Mouse (Mus musculus): ENCODE results near the gene Sdk1. TPM values are rescaled to one million over a fixed set of nuclear protein-coding genes. Genes with fewer than 3 reads are reported as not detected.
A peak's percentile ranks its signal among the peaks of the same experiment; 100 is the strongest.

The Sdk1 gene
- total and polyA plus RNA-seq, 2 experiments from 2014 or later, result 0.59 to 8.4 TPM

DNA sequence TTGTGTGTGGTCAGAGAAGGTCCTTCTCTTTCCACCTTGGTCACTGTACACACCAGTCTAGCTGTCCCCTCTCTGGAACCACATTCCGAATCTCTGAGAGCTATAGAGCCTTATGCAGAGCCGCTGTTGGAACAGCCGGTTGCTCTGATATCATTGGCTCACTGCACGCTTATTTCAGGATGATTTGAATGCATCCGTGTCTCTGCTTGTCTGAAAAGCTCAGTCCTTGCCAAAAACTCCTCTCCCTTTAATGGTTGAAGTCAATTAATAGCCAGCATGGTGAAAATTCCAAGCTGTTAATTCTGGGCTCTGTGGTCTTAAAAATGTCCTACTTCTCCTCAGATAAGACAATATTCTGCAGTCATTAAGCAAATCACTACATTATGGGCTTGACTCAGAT lies 974.7 kb downstream of the Sdk1 start:
- Histone ChIP-seq H3K9ac (replicated peaks; ENCODE audit: low read depth, low read length) (no peak overlapping the region), H3K36me3 (replicated peaks; ENCODE audit: control insufficient read depth, insufficient read depth, low read length) (no peaks in the 10 kb centered on the region), H3K4me2 (ENCODE audit: low read depth, low read length) (no peak overlapping the region), H3K27ac (ENCODE audit: low read depth) (no peak overlapping the region), H3K4me3 (ENCODE audit: low read depth, low read length) (no peak overlapping the region), H3K9me3 (replicated peaks; ENCODE audit: control insufficient read depth, low read length) (0 out of 2 replicates have a peak, but pooled peaks cover 10% of the 10 kb centered on the region), H3K27me3 (ENCODE audit: control insufficient read depth, insufficient read depth, low read length) (no peaks in the 10 kb centered on the region), H3K4me1 (ENCODE audit: control insufficient read depth, insufficient read depth) (no peaks in the 10 kb centered on the region)
- WGBS, result 57% methylated on average over 5 of the region's 5 CpGs
- ATAC-seq (ENCODE audit: insufficient read depth, low read depth), result no peak
- no peak for TF ChIP-seq EP300 (IDR thresholded peaks at IDR 0.05; ENCODE audit: low read depth)
- TF ChIP-seq CTCF (IDR thresholded peaks at IDR 0.05; ENCODE audit: low read depth), result no peak
- no peak for DNase-seq (ENCODE audit: low spot score)

GRCm38 (mm10) chr5:142220851-142221503 lies 979.7 kb downstream of the Sdk1 start:
- 82% methylated on average over 12 of the region's 12 CpGs for WGBS
- H3K27me3 ChIP-seq (ENCODE audit: control insufficient read depth, insufficient read depth, low read length), result no peaks in the 10 kb centered on the region
- ATAC-seq (ENCODE audit: insufficient read depth, low read depth) (no peak), DNase-seq (ENCODE audit: low spot score) (no peak)
- H3K4me3 ChIP-seq (ENCODE audit: low read depth, low read length), result no peak overlapping the region
- H3K4me1 ChIP-seq (ENCODE audit: control insufficient read depth, insufficient read depth), result no peaks in the 10 kb centered on the region
- no peaks in the 10 kb centered on the region for H3K36me3 ChIP-seq (replicated peaks; ENCODE audit: control insufficient read depth, insufficient read depth, low read length)
- TF ChIP-seq CTCF (IDR thresholded peaks at IDR 0.05; ENCODE audit: low read depth) (peak; percentile 10; the same call in 1 of the 2 replicates), EP300 (IDR thresholded peaks at IDR 0.05; ENCODE audit: low read depth) (no peak)
- H3K4me2 ChIP-seq (ENCODE audit: low read depth, low read length), result no peak overlapping the region
- H3K27ac ChIP-seq (ENCODE audit: low read depth), result no peak overlapping the region
- H3K9me3 ChIP-seq (replicated peaks; ENCODE audit: control insufficient read depth, low read length), result 0 out of 2 replicates have a peak, but pooled peaks cover 12% of the 10 kb centered on the region
- no peak overlapping the region for H3K9ac ChIP-seq (replicated peaks; ENCODE audit: low read depth, low read length)

DNA sequence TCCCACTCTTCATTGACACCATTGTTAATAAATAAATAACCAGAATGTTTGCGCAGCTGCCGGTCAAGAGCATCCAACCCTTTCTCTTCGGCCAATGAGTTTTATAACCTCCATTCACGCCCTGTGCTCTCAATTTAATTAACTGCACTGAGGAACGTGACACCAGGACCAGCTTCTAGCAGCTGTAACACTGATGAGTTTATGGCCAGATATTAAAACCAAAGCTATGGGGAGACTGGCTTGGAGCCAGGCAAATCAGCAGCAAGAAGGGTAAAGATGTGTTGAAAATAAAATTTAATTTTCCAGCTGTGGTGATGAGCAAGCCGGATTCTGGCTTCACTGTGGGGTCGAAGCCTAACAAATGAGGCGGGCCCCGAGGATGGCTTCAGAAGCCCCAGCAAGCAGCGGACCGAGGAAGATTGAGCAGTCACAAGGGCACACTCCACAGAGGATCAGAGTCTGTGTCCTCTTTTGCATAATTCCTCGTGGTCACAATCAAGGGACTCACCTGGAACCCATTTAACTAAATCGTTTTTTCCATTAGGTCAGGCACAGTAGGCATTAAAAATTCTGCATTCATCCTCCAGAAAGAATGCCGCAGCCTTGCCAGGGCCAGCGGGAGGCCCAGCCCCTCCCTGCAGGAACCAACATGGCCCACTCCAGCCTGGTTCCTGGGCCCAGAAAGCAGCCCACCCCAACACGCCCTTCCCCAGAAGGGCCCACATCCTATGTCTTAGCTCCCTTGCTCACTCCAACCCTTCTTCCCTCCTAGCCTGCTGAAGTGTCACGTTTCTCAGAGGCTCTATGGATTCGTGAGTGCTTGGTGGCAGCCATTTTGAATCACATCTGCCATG lies 987.9 kb downstream of the Sdk1 start:
- TF ChIP-seq CTCF (IDR thresholded peaks at IDR 0.05; ENCODE audit: low read depth) (no peak), EP300 (IDR thresholded peaks at IDR 0.05; ENCODE audit: low read depth) (no peak)
- H3K27ac ChIP-seq (ENCODE audit: low read depth), result no peak overlapping the region
- no peaks in the 10 kb centered on the region for H3K4me1 ChIP-seq (ENCODE audit: control insufficient read depth, insufficient read depth)
- no peak overlapping the region for H3K9ac ChIP-seq (replicated peaks; ENCODE audit: low read depth, low read length)
- no peak for DNase-seq (ENCODE audit: low spot score)
- WGBS, result 79% methylated on average over 18 of the region's 18 CpGs
- H3K4me3 ChIP-seq (ENCODE audit: low read depth, low read length), result no peak overlapping the region
- no peaks in the 10 kb centered on the region for H3K9me3 ChIP-seq (replicated peaks; ENCODE audit: control insufficient read depth, low read length)
- no peaks in the 10 kb centered on the region for H3K36me3 ChIP-seq (replicated peaks; ENCODE audit: control insufficient read depth, insufficient read depth, low read length)
- no peaks in the 10 kb centered on the region for H3K27me3 ChIP-seq (ENCODE audit: control insufficient read depth, insufficient read depth, low read length)
- ATAC-seq (ENCODE audit: insufficient read depth, low read depth), result no peak
- no peak overlapping the region for H3K4me2 ChIP-seq (ENCODE audit: low read depth, low read length)

GRCm38 (mm10) chr5:142229811-142230205 lies 988.5 kb downstream of the Sdk1 start:
- WGBS, result 84% methylated on average over 8 of the region's 8 CpGs
- Histone ChIP-seq H3K4me3 (ENCODE audit: low read depth, low read length) (no peak overlapping the region), H3K9me3 (replicated peaks; ENCODE audit: control insufficient read depth, low read length) (no peaks in the 10 kb centered on the region), H3K27me3 (ENCODE audit: control insufficient read depth, insufficient read depth, low read length) (no peaks in the 10 kb centered on the region), H3K27ac (ENCODE audit: low read depth) (no peak overlapping the region), H3K4me1 (ENCODE audit: control insufficient read depth, insufficient read depth) (no peaks in the 10 kb centered on the region), H3K36me3 (replicated peaks; ENCODE audit: control insufficient read depth, insufficient read depth, low read length) (no peaks in the 10 kb centered on the region), H3K4me2 (ENCODE audit: low read depth, low read length) (no peak overlapping the region), H3K9ac (replicated peaks; ENCODE audit: low read depth, low read length) (no peak overlapping the region)
- no peak for ATAC-seq (ENCODE audit: insufficient read depth, low read depth)
- TF ChIP-seq EP300 (IDR thresholded peaks at IDR 0.05; ENCODE audit: low read depth), result no peak
- TF ChIP-seq CTCF (IDR thresholded peaks at IDR 0.05; ENCODE audit: low read depth), result no peak
- DNase-seq (ENCODE audit: low spot score), result no peak

DNA sequence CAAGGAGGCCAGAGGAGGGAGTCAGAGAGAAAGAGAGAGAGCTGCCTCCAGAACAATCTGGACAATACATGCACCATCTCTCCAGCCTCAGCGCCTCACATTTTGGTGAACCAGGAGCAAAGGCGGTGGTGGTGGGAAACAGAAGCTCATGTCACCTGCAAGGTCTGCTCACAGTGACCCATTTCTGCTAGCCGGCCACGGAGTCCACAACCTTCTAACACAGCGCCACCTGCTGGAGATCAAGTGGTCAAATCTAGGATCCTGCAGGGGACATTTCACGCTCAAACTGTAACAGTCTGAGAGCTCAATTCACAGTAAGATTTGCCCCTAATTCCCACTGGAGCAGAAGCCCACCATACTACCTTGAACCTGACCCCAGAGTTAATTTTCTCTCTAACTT lies 999.0 kb downstream of the Sdk1 start:
- Histone ChIP-seq H3K36me3 (replicated peaks; ENCODE audit: control insufficient read depth, insufficient read depth, low read length) (no peaks in the 10 kb centered on the region), H3K27me3 (ENCODE audit: control insufficient read depth, insufficient read depth, low read length) (no peaks in the 10 kb centered on the region), H3K9ac (replicated peaks; ENCODE audit: low read depth, low read length) (no peak overlapping the region), H3K4me2 (ENCODE audit: low read depth, low read length) (no peak overlapping the region), H3K4me1 (ENCODE audit: control insufficient read depth, insufficient read depth) (no peaks in the 10 kb centered on the region), H3K4me3 (ENCODE audit: low read depth, low read length) (no peak overlapping the region), H3K9me3 (replicated peaks; ENCODE audit: control insufficient read depth, low read length) (peaks cover 6% of the 10 kb centered on the region; the same call in 1 of the 2 replicates), H3K27ac (ENCODE audit: low read depth) (no peak overlapping the region)
- no peak for ATAC-seq (ENCODE audit: insufficient read depth, low read depth)
- TF ChIP-seq EP300 (IDR thresholded peaks at IDR 0.05; ENCODE audit: low read depth) (no peak), CTCF (IDR thresholded peaks at IDR 0.05; ENCODE audit: low read depth) (no peak)
- 90% methylated on average over 6 of the region's 6 CpGs for WGBS
- no peak for DNase-seq (ENCODE audit: low spot score)

Measured in heart, postnatal 0 days (tissue).